Mouse (Mus musculus) spleen, postnatal 10 days (tissue): ENCODE measurements around the gene Ola1.

Experiments used
- DNase-seq, 2 experiments: peaks; one replicate each; pipeline ENCODE4 v3.0.0; 2021 to 2022; ENCODE audit warnings: low spot score in 2 of 2

Ola1 gene

GRCm38 (mm10) chr2:73066307-73067167 lies 152.2 kb downstream of the Ola1 start:
- DNase-seq = no peak

- no peak for DNase-seq
Measured at GRCm38 (mm10) chr2:73063911-73064619, 154.7 kb downstream of the Ola1 start.

GRCm38 (mm10) chr2:73060259-73060585 lies 158.5 kb downstream of the Ola1 start:
- DNase-seq = no peak

- DNase-seq = peak in 1 of 2 experiments; percentile 76
Measured at GRCm38 (mm10) chr2:73059550-73060258, 159.0 kb downstream of the Ola1 start.

- DNase-seq = no peak
Measured at GRCm38 (mm10) chr2:73058344-73058743, 160.4 kb downstream of the Ola1 start.

GRCm38 (mm10) chr2:73057589-73057988 lies 161.1 kb downstream of the Ola1 start:
- no peak for DNase-seq

GRCm38 (mm10) chr2:73056090-73056956 lies 162.4 kb downstream of the Ola1 start:
- no peak for DNase-seq

- DNase-seq = peak in 1 of 2 experiments; percentile 74
Measured at GRCm38 (mm10) chr2:73053791-73054490, 164.8 kb downstream of the Ola1 start.

GRCm38 (mm10) chr2:73050401-73050800 lies 168.3 kb downstream of the Ola1 start:
- DNase-seq = no peak

GRCm38 (mm10) chr2:73049977-73050376 lies 168.7 kb downstream of the Ola1 start:
- DNase-seq = no peak

GRCm38 (mm10) chr2:73049001-73049684 lies 169.6 kb downstream of the Ola1 start:
- DNase-seq = no peak

- DNase-seq = no peak
Measured at GRCm38 (mm10) chr2:73047061-73047741, 171.5 kb downstream of the Ola1 start.

GRCm38 (mm10) chr2:73046576-73046975 lies 172.1 kb downstream of the Ola1 start:
- DNase-seq = no peak

- no peak for DNase-seq
Measured at GRCm38 (mm10) chr2:73045505-73045904, 173.2 kb downstream of the Ola1 start.
